Mouse (Mus musculus) small intestine, adult 2 months (tissue): ENCODE measurements around the gene Spata18.

Experiments used
- CTCF ChIP-seq: fragments of 200-500 bp; IDR thresholded peaks from 2 replicates; pipeline ENCODE4 v1.5.1; 2012; ENCODE audit warnings: low read depth, mild to moderate bottlenecking, control low read depth, inconsistent platforms, low read length, moderate library complexity, mixed read lengths; ENCODE audit not compliant: insufficient replicate concordance, insufficient read length; ENCODE audit errors: extremely low read depth
- POLR2A ChIP-seq: fragments of 200-500 bp; IDR thresholded peaks from 2 replicates; pipeline ENCODE4 v1.6.1; 2012; ENCODE audit warnings: low read depth, mild to moderate bottlenecking, control low read depth, inconsistent platforms, low read length, moderate library complexity

- no peak for TF ChIP-seq CTCF
- TF ChIP-seq POLR2A, result no peak
Observed at GRCm38 (mm10) chr5:73703096-73703495, 51.9 kb downstream of the Spata18 start.
